Mouse (Mus musculus) adrenal gland, postnatal 4 days (tissue): Measurements from ENCODE around the gene Klc3. TPM values are rescaled to one million over a fixed set of nuclear protein-coding genes. Genes with fewer than 3 reads are reported as not detected.

Experiments used
- DNase-seq, 2 experiments: peaks; one replicate each; pipeline ENCODE4 v3.0.0; 2021 to 2022; ENCODE audit warnings: low spot score in 2 of 2, mixed read lengths in 2 of 2
- microRNA-seq: library from miRNA; unstranded; fragments of <30 nt; microRNA quantifications from one replicate; pipeline ENCODE4 v1.2.0, GENCODE M21; 2021
- total RNA-seq, 2 experiments: library from RNA; stranded (reverse); gene quantifications; 2 replicates each; pipeline ENCODE4 v1.2.3; 2021

The Klc3 gene
- total RNA-seq, 2 experiments from 2014 or later, result 2.6 to 3.9 TPM

GRCm38 (mm10) chr7:19362276-19362675 is 41.6 kb downstream of the Klc3 start:
- DNase-seq, result no peak

DNA sequence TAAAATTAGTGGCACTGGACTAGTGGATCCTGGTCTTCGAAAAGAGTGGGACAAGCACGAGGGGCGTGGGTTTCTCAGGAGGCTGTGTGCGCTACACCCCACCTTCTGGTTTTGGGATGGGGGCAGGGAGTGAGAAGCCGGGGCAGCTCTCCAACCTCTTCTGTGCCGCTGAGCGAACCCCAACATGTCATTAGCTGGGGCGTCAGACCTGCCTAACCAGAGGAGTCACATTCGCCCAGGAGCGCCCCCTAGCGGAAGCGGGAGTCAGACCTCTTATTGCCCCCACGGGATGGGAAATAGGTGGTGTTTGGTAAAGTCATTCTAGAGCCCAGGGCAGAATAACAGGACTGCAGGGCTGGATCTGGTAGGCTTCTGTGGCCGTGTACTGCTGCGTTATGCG is 42.2 kb downstream of the Klc3 start:
- DNase-seq, result peak; percentile 46 to 71

GRCm38 (mm10) chr7:19360944-19361343 is 43.0 kb downstream of the Klc3 start:
- peak; percentile 65 to 83 for DNase-seq

- peak; percentile 50 to 52 for DNase-seq
Observed at GRCm38 (mm10) chr7:19359892-19360641, 43.8 kb downstream of the Klc3 start.

DNA sequence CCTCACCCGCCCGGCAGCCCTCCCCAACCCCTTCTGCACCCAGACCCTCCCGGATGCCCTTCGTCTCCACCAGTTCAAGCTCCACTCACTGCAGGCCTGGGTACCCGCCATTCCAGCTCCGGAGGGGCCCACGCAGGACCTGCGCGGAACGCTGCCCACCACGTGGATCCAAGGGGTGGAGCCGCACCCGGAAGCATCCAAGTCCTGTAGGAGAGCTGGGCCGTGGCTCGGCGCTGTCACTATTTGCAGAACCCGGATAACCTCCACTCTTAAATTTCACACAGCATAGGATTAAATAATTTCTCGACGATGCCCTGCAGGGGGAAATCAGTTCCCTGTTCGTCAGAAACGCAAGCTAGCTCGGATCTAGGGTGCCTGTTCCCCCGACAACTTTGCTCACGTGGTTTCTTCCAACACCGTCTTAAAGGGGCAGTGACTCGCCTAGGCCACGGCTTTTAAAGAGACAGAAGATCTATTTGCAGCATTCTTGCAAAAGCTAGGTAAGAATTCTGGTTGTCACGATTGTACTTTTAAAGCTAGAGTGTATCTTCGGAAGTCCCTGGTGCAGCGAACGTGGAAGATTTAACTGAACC is 44.5 kb downstream of the Klc3 start, which contains the start of the genes Cd3eap and Ppp1r13l:
TSS of gene Cd3eap (minus strand) at position 185 of the 593 bp plus-strand sequence.
TSS of gene Ppp1r13l (plus strand) at position 451 of the 593 bp plus-strand sequence.
- DNase-seq, result peak; percentile 69 to 71

DNA sequence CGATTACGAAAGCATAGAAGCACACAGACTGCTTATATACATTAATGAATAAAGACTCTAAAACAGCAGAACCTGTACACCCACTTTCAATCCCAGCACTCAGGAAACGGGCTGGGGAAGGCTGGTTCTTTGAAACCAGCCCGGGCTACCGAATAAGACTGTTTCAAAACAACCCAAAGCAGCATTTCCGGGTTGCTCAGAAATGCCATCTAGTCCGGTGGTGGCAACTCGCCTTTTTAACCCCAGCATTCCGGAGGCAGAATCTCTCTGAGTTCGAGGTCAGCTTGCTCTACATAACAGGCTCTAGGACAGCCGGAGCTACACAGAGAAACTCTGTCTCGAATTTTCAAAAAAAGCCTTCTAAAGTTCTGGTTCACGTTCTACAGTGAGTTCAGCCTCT is 45.3 kb downstream of the Klc3 start:
- no peak for DNase-seq

- DNase-seq, result no peak
Observed at GRCm38 (mm10) chr7:19357381-19358375, 46.2 kb downstream of the Klc3 start.

GRCm38 (mm10) chr7:19356311-19356710 is 47.6 kb downstream of the Klc3 start:
- DNase-seq, result no peak

GRCm38 (mm10) chr7:19354991-19355390 is 48.9 kb downstream of the Klc3 start:
- no peak for DNase-seq

DNA sequence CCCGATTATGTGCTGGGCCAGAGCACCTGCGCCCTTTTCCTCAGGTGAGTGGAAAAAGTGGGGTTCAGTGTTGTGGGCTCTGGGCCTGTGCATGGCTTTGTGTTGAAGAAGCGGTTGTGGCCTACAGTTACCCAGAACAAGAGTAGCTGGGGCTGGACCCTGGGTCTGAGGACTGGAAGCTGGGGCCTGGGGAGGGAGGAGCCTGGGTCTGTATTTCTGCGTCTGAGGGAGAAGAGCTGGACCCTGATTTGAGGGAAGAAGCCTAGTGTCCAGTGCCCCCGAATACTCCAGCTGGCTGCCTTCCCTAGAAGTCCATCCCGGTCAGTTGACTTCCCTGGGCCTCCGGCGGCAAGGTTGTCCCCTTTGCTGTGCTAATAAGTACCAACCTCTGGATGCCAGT is 53.7 kb downstream of the Klc3 start:
- no peak for DNase-seq

GRCm38 (mm10) chr7:19349188-19349915 is 54.6 kb downstream of the Klc3 start:
- no peak for DNase-seq

DNA sequence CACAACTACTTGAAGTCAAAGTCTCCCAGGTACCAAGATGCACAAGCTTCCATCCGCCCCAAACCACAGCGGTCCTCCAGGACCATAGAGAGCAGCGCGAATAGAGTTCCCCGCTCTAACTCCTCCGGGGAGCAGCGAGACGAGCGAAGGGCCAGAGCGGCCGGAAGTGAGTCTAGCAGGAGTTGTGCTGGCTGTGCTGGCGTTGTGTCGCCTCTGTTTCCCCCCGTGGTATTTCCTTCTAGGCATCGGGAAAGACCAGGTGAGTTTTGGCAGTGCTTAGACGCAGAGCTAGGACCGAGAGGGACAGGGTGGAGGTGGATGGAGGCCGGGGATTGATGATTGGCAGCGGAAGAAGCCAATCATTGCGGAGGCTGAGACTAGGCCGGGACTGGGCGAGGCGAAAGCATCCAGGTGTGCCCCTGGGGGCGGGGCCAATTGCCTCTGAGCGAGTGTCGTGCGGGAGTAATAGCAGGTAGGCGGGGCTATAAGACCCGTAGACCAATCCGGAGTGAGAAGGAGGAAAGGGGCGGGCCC is 58.9 kb downstream of the Klc3 start:
- peak; percentile 63 to 85 for DNase-seq

Small RNA genes lying within 50 kb of the gene (microRNA-seq; reads per million reads assigned to microRNA genes)
- not detected for gene Mir343

Other genes starting within 250 kb of the Klc3 start
- gene Gipr, start 238.0 kb downstream of the Klc3 start, total RNA-seq, result 1 to 10 TPM; 1.9 to 2.5 TPM
- gene Eml2, start 227.7 kb downstream of the Klc3 start, total RNA-seq, result 10 to 100 TPM; 44.8 to 46.7 TPM
- gene Gpr4, start 191.6 kb downstream of the Klc3 start, total RNA-seq, result 1 to 10 TPM; 4.5 to 4.8 TPM
- gene Opa3, start 175.8 kb downstream of the Klc3 start, total RNA-seq, result 10 to 100 TPM; 23.6 to 24.1 TPM
- 10 to 100 TPM; 83.7 to 89.3 TPM for gene Vasp, start 132.3 kb downstream of the Klc3 start, total RNA-seq
- under 1 TPM in 1 of 2 experiments, not detected in 1; 0.39 TPM for gene Ppm1n, start 124.0 kb downstream of the Klc3 start, total RNA-seq
- 10 to 100 TPM; 19.3 to 28.8 TPM for gene Rtn2, start 121.5 kb downstream of the Klc3 start, total RNA-seq
- gene Fosb, start 94.1 kb downstream of the Klc3 start, total RNA-seq, result under 1 TPM; 0.85 to 0.98 TPM
- gene Ercc1, start 59.3 kb downstream of the Klc3 start, total RNA-seq, result 10 to 100 TPM; 38.6 to 45.2 TPM
- gene Cd3eap, start 44.6 kb downstream of the Klc3 start, total RNA-seq, result 10 to 100 TPM; 14.1 to 16.1 TPM
- gene Ppp1r13l, start 44.4 kb downstream of the Klc3 start, total RNA-seq, result 1 to 10 TPM; 9.1 to 9.6 TPM
- 10 to 100 TPM; 39.6 to 41.6 TPM for gene Ercc2, start 22.1 kb downstream of the Klc3 start, total RNA-seq
- gene Ckm, start 672 bp upstream of the Klc3 start, total RNA-seq, result 100 to 1,000 TPM; 103 to 234 TPM
- gene Mark4, start 54.7 kb upstream of the Klc3 start, total RNA-seq, result 10 to 100 TPM; 47.7 to 51.6 TPM
- gene Exoc3l2, start 59.2 kb upstream of the Klc3 start, total RNA-seq, result 10 to 100 TPM; 26.7 to 28.7 TPM
- 1 to 10 TPM; 7.7 to 8.1 TPM for gene Bloc1s3, start 104.3 kb upstream of the Klc3 start, total RNA-seq
- gene Trappc6a, start 104.3 kb upstream of the Klc3 start, total RNA-seq, result 10 to 100 TPM; 67.0 to 76.7 TPM
- under 1 TPM; 0.17 to 0.28 TPM for gene Nkpd1, start 113.7 kb upstream of the Klc3 start, total RNA-seq
- 10 to 100 TPM; 66.7 to 67.1 TPM for gene Ppp1r37, start 159.0 kb upstream of the Klc3 start, total RNA-seq
- under 1 TPM; 0.25 to 0.39 TPM for gene Zfp296, start 173.2 kb upstream of the Klc3 start, total RNA-seq
- 10 to 100 TPM; 67.0 to 68.8 TPM for gene Gemin7, start 173.5 kb upstream of the Klc3 start, total RNA-seq
- 10 to 100 TPM; 74.3 to 79.6 TPM for gene Clasrp, start 200.4 kb upstream of the Klc3 start, total RNA-seq
- gene Relb, start 225.3 kb upstream of the Klc3 start, total RNA-seq, result 10 to 100 TPM; 22.3 to 23.8 TPM